Mouse (Mus musculus) stomach, embryonic 14.5 days (tissue): ENCODE results near the gene Ccdc13. TPM values are rescaled to one million over a fixed set of nuclear protein-coding genes. Genes with fewer than 3 reads are reported as not detected.

ENCODE experiments used
- ATAC-seq: fragments of 200-750 bp; cut with Nextera tagmentation; 2 replicates; pipeline ENCODE4 v1.8.0; 2017; ENCODE audit warnings: low read depth, moderate TSS enrichment; ENCODE audit not compliant: insufficient number of reproducible peaks, insufficient read depth, low FRiP score
- H3K27ac ChIP-seq: fragments of 300-500 bp; sonication (generic); 2 replicates; pipeline ENCODE4 v1.5.1; 2014; ENCODE audit warnings: mild to moderate bottlenecking, low read length, moderate library complexity, mixed read lengths
- H3K27me3 ChIP-seq: fragments of 300-500 bp; sonication (generic); 2 replicates; pipeline ENCODE4 v1.6.1; 2014; ENCODE audit warnings: low read length, control low read depth, mixed read lengths; ENCODE audit not compliant: control insufficient read depth, insufficient read depth
- H3K36me3 ChIP-seq: fragments of 300-500 bp; sonication (generic); 2 replicates; pipeline ENCODE4 v1.6.1; 2014; ENCODE audit warnings: mild to moderate bottlenecking, control low read depth, low read length, moderate library complexity, mixed read lengths; ENCODE audit not compliant: control insufficient read depth, insufficient read depth
- H3K4me1 ChIP-seq: fragments of 300-500 bp; sonication (generic); 2 replicates; pipeline ENCODE4 v1.6.1; 2014; ENCODE audit warnings: low read length, control low read depth, mixed read lengths; ENCODE audit not compliant: control insufficient read depth, insufficient read depth
- H3K4me2 ChIP-seq: fragments of 300-500 bp; sonication (generic); replicated peaks from 2 replicates; pipeline ENCODE4 v1.6.1; 2014; ENCODE audit warnings: low read depth, low read length, control low read depth
- H3K4me3 ChIP-seq: fragments of 300-500 bp; sonication (generic); 2 replicates; pipeline ENCODE4 v1.5.1; 2014; ENCODE audit warnings: low read depth, low read length, control low read depth
- H3K9ac ChIP-seq: fragments of 300-500 bp; sonication (generic); replicated peaks from 2 replicates; pipeline ENCODE4 v1.6.1; 2014; ENCODE audit warnings: low read depth, mild to moderate bottlenecking, control low read depth, low read length, moderate library complexity, mixed read lengths
- H3K9me3 ChIP-seq: fragments of 300-500 bp; sonication (generic); 2 replicates; pipeline ENCODE4 v1.6.1; 2016; ENCODE audit warnings: low read depth, low read length, control low read depth; ENCODE audit not compliant: control insufficient read depth
- WGBS: fragments of 180-500 bp; shearing (Covaris S2); extraction: QIAGEN DNeasy Blood & Tissue Kit; methylation state at CpG from one replicate; pipeline ENCODE4 v1.1.7; 2014; 5-methylcytosine and 5-hydroxymethylcytosine counted together
- polyA plus RNA-seq: library from polyadenylated mRNA; unstranded; fragments of >200 nt; fragmentation: Nextera tagmentation; extraction: Ambion mirVana; gene quantifications from 2 replicates; pipeline ENCODE4 v1.2.1, GENCODE M21; 2014

Ccdc13 gene
- polyA plus RNA-seq, 1 experiment from 2014 or later, result 1.4 TPM

GRCm38 (mm10) chr9:121765166-121765855, 74.0 kb downstream of the Ccdc13 start:
- H3K9me3 ChIP-seq, result no peaks in the 10 kb centered on the region
- ATAC-seq, result no peak
- H3K4me3 ChIP-seq, result no peak overlapping the region
- H3K4me1 ChIP-seq, result peaks cover 16% of the 10 kb centered on the region
- H3K9ac ChIP-seq, result no peak overlapping the region
- no peak overlapping the region for H3K4me2 ChIP-seq
- WGBS, result 83% methylated on average over 16 of the region's 16 CpGs
- H3K36me3 ChIP-seq, result peaks cover 51% of the 10 kb centered on the region
- no peak overlapping the region for H3K27ac ChIP-seq
- no peaks in the 10 kb centered on the region for H3K27me3 ChIP-seq

- Histone ChIP-seq H3K9me3 (no peaks in the 10 kb centered on the region), H3K36me3 (peaks cover 50% of the 10 kb centered on the region), H3K9ac (no peak overlapping the region), H3K4me1 (peaks cover 20% of the 10 kb centered on the region), H3K27ac (no peak overlapping the region), H3K4me2 (no peak overlapping the region), H3K27me3 (no peaks in the 10 kb centered on the region), H3K4me3 (no peak overlapping the region)
- ATAC-seq, result no peak
- 87% methylated on average over 19 of the region's 19 CpGs for WGBS
Observed at GRCm38 (mm10) chr9:121763716-121764115, 75.5 kb downstream of the Ccdc13 start.

- H3K36me3 ChIP-seq, result peaks cover 40% of the 10 kb centered on the region
- no peak overlapping the region for H3K27ac ChIP-seq
- peaks cover 29% of the 10 kb centered on the region for H3K4me1 ChIP-seq
- H3K27me3 ChIP-seq, result no peaks in the 10 kb centered on the region
- H3K9me3 ChIP-seq, result no peaks in the 10 kb centered on the region
- no peak for ATAC-seq
- WGBS, result 91% methylated on average over 25 of the region's 25 CpGs
- H3K9ac ChIP-seq, result no peak overlapping the region
- H3K4me2 ChIP-seq, result no peak overlapping the region
- H3K4me3 ChIP-seq, result no peak overlapping the region
Observed at GRCm38 (mm10) chr9:121762761-121763160, 76.5 kb downstream of the Ccdc13 start.

GRCm38 (mm10) chr9:121762248-121762647, 77.0 kb downstream of the Ccdc13 start:
- no peak overlapping the region for H3K9ac ChIP-seq
- H3K9me3 ChIP-seq, result no peaks in the 10 kb centered on the region
- no peak overlapping the region for H3K4me2 ChIP-seq
- no peaks in the 10 kb centered on the region for H3K27me3 ChIP-seq
- H3K4me3 ChIP-seq, result no peak overlapping the region
- 81% methylated on average over 10 of the region's 10 CpGs for WGBS
- H3K27ac ChIP-seq, result no peak overlapping the region
- H3K36me3 ChIP-seq, result peaks cover 35% of the 10 kb centered on the region
- ATAC-seq, result no peak
- H3K4me1 ChIP-seq, result peaks cover 31% of the 10 kb centered on the region

GRCm38 (mm10) chr9:121761787-121762186, 77.5 kb downstream of the Ccdc13 start:
- 65% methylated on average over 8 of the region's 8 CpGs for WGBS
- no peak overlapping the region for H3K4me2 ChIP-seq
- no peaks in the 10 kb centered on the region for H3K27me3 ChIP-seq
- no peak overlapping the region for H3K27ac ChIP-seq
- no peak overlapping the region for H3K4me3 ChIP-seq
- ATAC-seq, result no peak
- H3K9me3 ChIP-seq, result no peaks in the 10 kb centered on the region
- peaks cover 31% of the 10 kb centered on the region for H3K4me1 ChIP-seq
- H3K36me3 ChIP-seq, result peaks cover 31% of the 10 kb centered on the region
- H3K9ac ChIP-seq, result no peak overlapping the region

GRCm38 (mm10) chr9:121761091-121761665, 78.1 kb downstream of the Ccdc13 start:
- Histone ChIP-seq H3K4me1 (peaks cover 31% of the 10 kb centered on the region), H3K4me3 (peak overlapping the region; percentile 87), H3K9me3 (no peaks in the 10 kb centered on the region), H3K4me2 (peak overlapping the region; percentile 91), H3K36me3 (peaks cover 33% of the 10 kb centered on the region), H3K27me3 (no peaks in the 10 kb centered on the region), H3K27ac (no peak overlapping the region; the same call in 1 of the 2 replicates), H3K9ac (peak overlapping the region; percentile 87)
- WGBS, result 60% methylated on average over 10 of the region's 10 CpGs
- ATAC-seq, result no peak

- peak overlapping the region; percentile 87 for H3K4me3 ChIP-seq
- H3K4me1 ChIP-seq, result peaks cover 31% of the 10 kb centered on the region
- 2% methylated on average over 43 of the region's 43 CpGs for WGBS
- H3K9me3 ChIP-seq, result no peaks in the 10 kb centered on the region
- peak overlapping the region; percentile 87 for H3K9ac ChIP-seq
- peak overlapping the region; percentile 92 for H3K27ac ChIP-seq
- peak overlapping the region; percentile 91 for H3K4me2 ChIP-seq
- H3K27me3 ChIP-seq, result no peaks in the 10 kb centered on the region
- peaks cover 31% of the 10 kb centered on the region for H3K36me3 ChIP-seq
- ATAC-seq, result peak; percentile 62
Observed at GRCm38 (mm10) chr9:121760271-121761090, 78.8 kb downstream of the Ccdc13 start.
